Mouse (Mus musculus): Measurements from ENCODE around the gene Pitpnb. TPM values are rescaled to one million over a fixed set of nuclear protein-coding genes. Genes with fewer than 3 reads are reported as not detected.

The Pitpnb gene
- polyA plus RNA-seq, 1 experiment from 2014 or later: 53.8 TPM

DNA sequence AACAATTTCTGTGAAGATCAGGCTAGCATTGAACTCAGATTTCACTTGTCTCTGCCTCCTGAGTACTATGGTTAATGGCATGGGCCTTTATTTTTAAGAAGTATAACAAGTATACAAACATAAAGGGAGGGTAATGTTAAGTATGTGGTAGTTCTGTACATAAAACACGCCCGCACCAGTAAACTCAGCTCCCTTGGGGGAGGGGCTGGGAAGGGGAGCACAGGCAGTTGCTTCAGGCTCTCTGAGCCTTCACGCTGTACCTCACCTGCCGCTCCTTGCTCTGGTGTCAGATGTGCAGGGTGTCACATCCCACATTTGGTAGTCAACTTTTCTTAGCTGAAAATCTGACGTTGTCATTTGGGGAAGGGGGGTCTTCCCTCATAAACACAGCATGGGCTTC lies 35.6 kb downstream of the Pitpnb start:
- WGBS (ENCODE audit: missing documents): 98% methylated on average over 5 of the region's 5 CpGs
- Histone ChIP-seq H3K27ac (no peak overlapping the region), H3K79me2 (ENCODE audit: inconsistent target) (peaks cover 18% of the 10 kb centered on the region; the same call in 1 of the 2 replicates), H3K36me3 (ENCODE audit: inconsistent target) (peaks cover 47% of the 10 kb centered on the region), H3K4me3 (ENCODE audit: inconsistent target) (no peak overlapping the region)

DNA sequence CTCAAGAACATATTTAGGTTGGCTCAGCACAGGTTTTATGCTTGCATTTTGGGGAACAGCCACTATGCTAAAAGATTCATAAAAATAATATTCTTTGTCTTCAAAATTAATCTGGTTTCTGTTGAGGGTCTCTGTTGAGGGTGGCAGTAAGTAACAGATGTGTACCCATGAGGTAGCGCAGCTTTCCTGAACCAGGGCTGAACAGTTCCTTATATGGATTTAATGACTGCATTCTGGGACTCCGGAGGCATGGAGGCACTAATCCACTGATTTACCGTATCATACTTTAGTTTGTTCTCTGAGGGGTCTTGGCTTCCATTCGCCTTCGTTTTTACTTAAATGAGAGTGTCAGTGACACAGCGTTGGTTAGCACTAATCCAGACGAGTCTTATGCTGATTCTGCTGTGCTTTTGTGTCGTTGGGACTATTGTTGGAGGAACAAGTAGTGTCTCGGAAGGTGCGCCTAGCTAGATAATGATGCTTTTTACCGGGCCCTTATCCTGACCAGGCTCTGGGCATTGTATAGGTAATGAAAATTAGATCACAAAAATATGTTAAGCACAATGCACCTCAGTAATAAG lies 37.5 kb downstream of the Pitpnb start:
- Histone ChIP-seq H3K4me3 (ENCODE audit: inconsistent target) (no peak overlapping the region), H3K27ac (no peak overlapping the region), H3K36me3 (ENCODE audit: inconsistent target) (peaks cover 51% of the 10 kb centered on the region), H3K79me2 (ENCODE audit: inconsistent target) (peaks cover 18% of the 10 kb centered on the region; the same call in 1 of the 2 replicates)
- 96% methylated on average over 11 of the region's 11 CpGs for WGBS (ENCODE audit: missing documents)

DNA sequence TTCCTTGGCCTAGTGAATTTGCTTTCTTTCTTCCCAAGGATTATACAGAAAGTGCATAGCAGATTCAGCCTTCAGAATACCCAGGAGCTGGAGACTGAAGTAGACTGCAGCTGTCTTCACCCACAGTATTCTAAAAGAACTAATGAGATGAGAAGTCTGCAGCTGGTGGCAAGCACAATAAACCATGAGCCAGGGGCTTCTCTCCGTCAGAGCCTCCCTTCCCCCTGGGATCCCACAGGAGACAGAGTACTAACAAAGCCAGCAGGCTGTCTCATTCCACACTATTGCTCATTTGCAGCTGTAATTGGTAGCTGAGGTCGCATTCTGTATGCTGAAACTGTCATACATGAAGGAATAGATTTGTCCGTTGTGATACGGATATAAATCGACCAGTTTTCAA lies 38.0 kb downstream of the Pitpnb start:
- peaks cover 57% of the 10 kb centered on the region for H3K36me3 ChIP-seq (ENCODE audit: inconsistent target)
- H3K27ac ChIP-seq: no peak overlapping the region
- 94% methylated on average over 5 of the region's 5 CpGs for WGBS (ENCODE audit: missing documents)
- H3K4me3 ChIP-seq (ENCODE audit: inconsistent target): no peak overlapping the region
- peaks cover 18% of the 10 kb centered on the region; the same call in 1 of the 2 replicates for H3K79me2 ChIP-seq (ENCODE audit: inconsistent target)

DNA sequence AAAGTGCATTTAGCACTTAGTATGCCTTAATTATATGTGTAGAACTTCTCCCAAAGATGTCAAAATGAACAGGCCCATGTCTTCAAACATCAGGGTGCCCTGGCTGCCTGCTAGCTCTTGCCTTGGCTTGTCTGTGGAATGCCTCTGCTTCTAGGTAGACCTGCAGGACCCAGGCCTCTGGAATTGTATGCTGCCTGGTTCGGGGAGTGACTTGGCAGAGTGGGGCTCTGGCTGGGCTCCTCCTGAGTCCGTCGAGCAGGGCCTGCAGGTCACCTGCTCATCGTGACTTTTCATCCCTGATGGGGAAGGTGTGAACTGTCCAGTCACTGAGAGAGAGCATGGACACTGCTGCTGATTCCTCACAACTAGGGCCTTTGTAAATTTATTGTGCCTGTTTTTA lies 45.1 kb downstream of the Pitpnb start:
- no peaks in the 10 kb centered on the region for H3K79me2 ChIP-seq (ENCODE audit: inconsistent target)
- no peak overlapping the region for H3K4me3 ChIP-seq (ENCODE audit: inconsistent target)
- peaks cover 83% of the 10 kb centered on the region for H3K36me3 ChIP-seq (ENCODE audit: inconsistent target)
- no peak overlapping the region for H3K27ac ChIP-seq
- 86% methylated on average over 4 of the region's 4 CpGs for WGBS (ENCODE audit: missing documents)

DNA sequence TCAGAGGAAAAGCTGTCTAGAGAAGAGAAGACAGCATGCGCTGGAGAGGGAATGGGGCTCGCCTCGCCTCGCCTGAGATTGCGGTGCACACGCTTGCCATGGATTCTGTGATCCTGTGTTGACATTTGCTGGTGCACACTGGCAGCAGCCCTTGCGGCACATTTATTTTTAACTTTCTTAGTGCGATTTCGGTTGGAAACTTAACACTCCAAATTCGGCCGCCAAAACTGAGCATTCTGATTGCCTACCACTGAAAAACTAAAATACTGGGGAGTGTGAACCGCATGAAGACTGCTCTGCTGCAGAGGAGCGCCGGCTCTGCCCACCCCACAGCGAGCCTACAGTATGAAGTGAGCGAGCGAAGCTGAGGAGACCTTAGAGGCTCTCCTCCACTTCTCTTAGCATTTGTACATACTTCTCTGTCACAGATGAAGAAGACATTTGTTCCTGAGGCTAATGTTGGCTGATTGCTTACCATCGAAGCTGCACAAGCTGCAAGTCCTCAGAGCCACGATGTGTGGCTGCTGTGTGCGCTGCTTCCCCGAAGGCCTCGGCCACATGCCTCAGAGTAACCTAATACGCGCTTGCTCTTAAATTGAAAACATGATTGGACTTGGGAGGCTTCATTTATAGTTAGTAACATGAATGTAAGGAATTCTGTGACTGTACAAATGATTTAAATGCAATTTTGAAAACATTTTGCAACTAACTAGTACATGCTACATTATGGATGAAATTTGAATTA lies 45.9 kb downstream of the Pitpnb start:
- Histone ChIP-seq H3K36me3 (ENCODE audit: inconsistent target) (peaks cover 83% of the 10 kb centered on the region), H3K4me3 (ENCODE audit: inconsistent target) (no peak overlapping the region), H3K27ac (no peak overlapping the region), H3K79me2 (ENCODE audit: inconsistent target) (no peaks in the 10 kb centered on the region)
- WGBS (ENCODE audit: missing documents): 97% methylated on average over 24 of the region's 24 CpGs

DNA sequence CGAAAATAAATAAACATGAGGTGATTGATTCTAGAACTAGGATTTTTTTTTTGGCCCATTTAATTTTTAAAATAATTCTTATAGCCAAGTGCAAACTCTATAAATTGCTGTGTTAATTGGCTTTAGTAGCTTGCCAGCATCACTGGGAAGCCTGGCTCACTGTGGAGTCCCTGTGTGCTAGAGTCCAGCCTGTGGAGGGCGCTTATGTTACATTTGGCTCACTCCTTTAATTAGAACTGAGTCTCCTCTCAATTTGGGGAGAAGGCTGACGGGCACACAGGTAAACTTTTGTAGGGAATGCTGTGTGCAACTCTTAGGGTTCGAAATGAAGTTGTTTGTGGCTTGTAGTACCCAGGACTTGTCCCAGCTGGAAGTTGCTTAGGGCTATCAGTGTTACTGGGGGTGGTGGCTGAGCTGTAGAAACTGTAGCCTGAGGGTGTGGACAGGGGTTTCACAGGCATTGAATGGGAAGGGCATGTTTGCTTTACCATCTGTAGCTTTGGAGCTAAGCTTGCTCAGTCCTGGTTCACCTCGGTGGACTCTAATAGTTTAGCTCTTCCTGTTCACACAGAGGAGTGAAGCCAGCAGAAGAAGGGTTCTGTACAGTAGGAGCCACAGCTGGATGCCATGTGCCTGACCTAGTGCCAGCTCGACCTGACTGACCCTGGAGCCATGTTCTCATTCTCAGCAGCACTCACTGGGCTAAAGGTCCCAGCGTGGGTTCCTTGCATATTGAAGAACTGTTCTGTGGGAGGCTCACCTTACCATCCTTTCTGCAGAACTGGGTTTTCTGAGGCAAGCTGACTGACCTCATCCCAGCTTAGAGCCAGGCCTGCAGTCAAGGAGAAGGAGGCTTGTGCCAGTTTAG lies 47.8 kb downstream of the Pitpnb start:
- Histone ChIP-seq H3K36me3 (ENCODE audit: inconsistent target) (peaks cover 79% of the 10 kb centered on the region), H3K4me3 (ENCODE audit: inconsistent target) (no peak overlapping the region), H3K79me2 (ENCODE audit: inconsistent target) (no peaks in the 10 kb centered on the region), H3K27ac (no peak overlapping the region)
- WGBS (ENCODE audit: missing documents): 92% methylated on average over 7 of the region's 7 CpGs

DNA sequence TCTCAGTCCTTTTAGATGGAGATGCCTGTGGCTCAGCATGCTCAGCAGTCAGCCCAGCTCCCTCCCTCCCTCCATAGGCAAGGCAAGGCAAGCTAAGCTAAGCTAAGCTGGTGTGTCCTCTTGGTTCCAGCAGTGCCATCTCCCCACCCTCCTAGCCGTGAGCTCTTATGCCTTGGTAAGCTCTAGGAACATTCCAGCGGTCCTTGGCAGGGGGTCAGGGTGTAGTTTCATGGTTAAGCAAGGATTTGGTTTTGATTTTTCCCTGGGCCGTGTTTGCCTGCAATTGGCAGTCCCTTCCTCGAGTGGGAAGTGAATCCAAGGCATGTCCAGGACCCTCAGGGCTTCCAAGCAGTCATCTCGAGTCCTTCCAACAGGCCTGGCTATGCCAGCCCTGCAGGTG lies 52.8 kb downstream of the Pitpnb start:
- no peak overlapping the region for H3K27ac ChIP-seq
- H3K79me2 ChIP-seq (ENCODE audit: inconsistent target): no peaks in the 10 kb centered on the region
- H3K4me3 ChIP-seq (ENCODE audit: inconsistent target): no peak overlapping the region
- 93% methylated on average over 5 of the region's 5 CpGs for WGBS (ENCODE audit: missing documents)
- peaks cover 81% of the 10 kb centered on the region for H3K36me3 ChIP-seq (ENCODE audit: inconsistent target)

DNA sequence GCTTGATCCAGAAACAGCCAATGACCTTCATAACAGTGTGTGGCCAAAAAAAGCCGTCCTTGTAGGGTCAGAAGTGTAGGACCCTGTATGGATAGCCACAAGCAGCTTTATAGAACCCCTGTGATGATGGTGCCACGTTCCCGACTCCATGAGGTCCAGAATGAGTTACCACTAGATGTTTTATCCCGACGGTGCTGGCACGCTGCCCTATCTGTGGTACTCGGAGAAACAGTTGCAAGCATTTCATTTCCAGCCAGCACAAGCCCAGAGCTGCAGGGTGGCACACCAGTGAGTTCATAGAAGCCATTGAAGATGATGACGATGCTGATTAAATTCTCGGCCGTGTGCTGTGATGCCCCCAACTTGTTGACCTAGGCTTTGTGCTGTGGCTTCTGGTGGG lies 60.3 kb downstream of the Pitpnb start:
- Histone ChIP-seq H3K36me3 (ENCODE audit: inconsistent target) (peaks cover 19% of the 10 kb centered on the region), H3K27ac (no peak overlapping the region), H3K4me3 (ENCODE audit: inconsistent target) (no peak overlapping the region), H3K79me2 (ENCODE audit: inconsistent target) (no peaks in the 10 kb centered on the region)
- 92% methylated on average over 10 of the region's 10 CpGs for WGBS (ENCODE audit: missing documents)

DNA sequence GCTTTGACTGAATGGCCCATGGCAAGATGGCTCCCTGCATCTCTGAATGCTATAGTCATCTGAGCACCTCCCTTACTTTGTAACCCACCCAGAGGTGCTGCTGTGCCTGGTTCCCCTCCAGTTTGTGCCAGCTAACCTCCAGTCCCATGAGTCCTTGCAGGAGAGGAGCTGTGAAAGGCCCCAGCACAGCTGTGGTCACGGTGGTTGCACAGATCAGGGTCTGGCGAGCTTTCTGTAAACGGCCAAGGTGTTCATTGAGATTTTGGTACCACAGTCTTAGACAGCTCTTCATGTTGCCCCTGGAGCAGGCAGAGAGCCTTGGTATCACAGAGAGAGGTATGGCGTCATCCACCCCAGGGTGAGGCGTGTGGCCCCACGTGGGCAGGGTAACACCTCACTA lies 60.9 kb downstream of the Pitpnb start:
- H3K36me3 ChIP-seq (ENCODE audit: inconsistent target): peaks cover 14% of the 10 kb centered on the region
- WGBS (ENCODE audit: missing documents): 56% methylated on average over 6 of the region's 6 CpGs
- H3K27ac ChIP-seq: no peak overlapping the region
- no peak overlapping the region for H3K4me3 ChIP-seq (ENCODE audit: inconsistent target)
- H3K79me2 ChIP-seq (ENCODE audit: inconsistent target): no peaks in the 10 kb centered on the region

DNA sequence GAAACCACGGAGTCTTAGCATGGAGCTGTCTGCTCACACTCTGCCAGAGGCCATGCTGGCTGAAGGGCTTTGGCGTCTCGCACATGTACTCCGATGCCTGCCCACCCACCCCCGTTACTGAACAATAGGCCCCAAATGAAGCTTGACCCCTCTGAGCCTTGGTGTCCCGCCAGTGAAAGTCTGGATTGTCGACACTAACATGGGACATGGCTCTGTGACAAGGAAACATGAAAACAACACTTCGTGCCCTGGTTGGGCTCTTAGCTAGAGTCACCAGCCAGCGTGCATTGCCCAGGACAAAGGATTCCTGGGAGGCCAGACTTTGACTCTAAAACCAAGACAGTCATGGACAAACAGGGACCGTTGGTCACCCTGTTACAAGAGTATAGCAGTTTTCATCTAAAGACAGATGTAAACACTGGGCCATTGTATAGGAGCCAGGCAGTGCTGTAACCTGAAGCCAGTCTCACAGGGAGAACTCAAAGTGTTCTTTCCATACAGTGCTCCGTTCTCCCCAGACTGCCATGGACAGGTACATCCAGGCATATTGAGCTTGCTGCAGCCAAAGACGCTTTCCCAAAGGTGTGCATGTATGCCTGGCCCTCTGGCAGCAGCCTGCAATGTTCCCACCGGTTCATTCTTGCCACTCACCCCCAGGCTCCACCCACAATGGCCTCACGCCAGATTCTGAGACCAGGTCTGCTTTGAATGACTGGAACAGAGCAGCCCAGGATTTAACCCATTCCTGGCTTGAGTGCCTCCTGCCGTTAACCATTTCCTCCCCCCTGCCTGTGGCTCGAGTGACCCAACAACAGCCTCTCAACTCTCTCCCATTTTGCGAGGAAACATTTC lies 63.0 kb downstream of the Pitpnb start:
- Histone ChIP-seq H3K36me3 (ENCODE audit: inconsistent target) (no peaks in the 10 kb centered on the region), H3K27ac (no peak overlapping the region), H3K79me2 (ENCODE audit: inconsistent target) (no peaks in the 10 kb centered on the region), H3K4me3 (ENCODE audit: inconsistent target) (no peak overlapping the region)
- 59% methylated on average over 17 of the region's 17 CpGs for WGBS (ENCODE audit: missing documents)

DNA sequence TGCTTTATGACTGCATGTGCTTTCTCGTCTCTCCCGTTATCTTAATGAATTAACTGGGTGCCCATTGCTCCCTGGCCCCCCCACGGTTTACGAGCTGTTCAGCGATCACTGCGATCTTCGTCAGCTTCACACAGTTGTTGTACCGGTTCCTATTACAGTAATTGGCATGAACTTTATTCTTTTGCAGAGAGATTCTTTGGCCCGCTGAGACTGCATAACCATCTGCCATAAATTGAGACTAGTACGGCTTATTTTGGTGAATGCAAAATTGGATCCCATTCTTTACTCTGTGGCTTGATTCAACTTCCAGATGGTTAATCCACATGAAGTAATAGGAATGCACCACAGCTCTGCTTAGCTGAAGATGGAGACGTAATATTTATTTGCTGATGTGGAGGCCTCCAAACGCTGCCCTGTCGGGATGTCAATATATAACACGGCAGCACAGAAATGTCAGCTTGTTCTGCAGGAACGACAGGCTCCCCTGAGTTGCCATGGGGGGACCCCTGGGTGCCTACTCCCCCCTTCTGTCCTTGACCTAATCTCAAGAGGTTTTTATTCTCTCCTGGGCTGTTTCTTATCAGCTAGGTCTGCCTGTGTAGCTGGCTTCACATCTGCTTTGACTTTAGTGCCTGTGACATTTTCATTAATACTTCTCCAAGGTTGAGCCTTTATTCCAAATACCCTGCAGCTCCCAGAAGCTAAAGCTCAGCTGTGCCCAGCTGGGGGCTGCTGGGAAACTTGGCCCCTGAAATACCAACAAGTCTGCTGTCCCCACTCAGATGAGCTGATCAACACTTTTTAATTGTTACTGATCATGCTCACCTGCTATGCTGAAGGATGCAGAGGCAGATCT lies 63.9 kb downstream of the Pitpnb start:
- 55% methylated on average over 15 of the region's 15 CpGs for WGBS (ENCODE audit: missing documents)
- Histone ChIP-seq H3K36me3 (ENCODE audit: inconsistent target) (no peaks in the 10 kb centered on the region), H3K27ac (no peak overlapping the region), H3K79me2 (ENCODE audit: inconsistent target) (no peaks in the 10 kb centered on the region), H3K4me3 (ENCODE audit: inconsistent target) (no peak overlapping the region)

DNA sequence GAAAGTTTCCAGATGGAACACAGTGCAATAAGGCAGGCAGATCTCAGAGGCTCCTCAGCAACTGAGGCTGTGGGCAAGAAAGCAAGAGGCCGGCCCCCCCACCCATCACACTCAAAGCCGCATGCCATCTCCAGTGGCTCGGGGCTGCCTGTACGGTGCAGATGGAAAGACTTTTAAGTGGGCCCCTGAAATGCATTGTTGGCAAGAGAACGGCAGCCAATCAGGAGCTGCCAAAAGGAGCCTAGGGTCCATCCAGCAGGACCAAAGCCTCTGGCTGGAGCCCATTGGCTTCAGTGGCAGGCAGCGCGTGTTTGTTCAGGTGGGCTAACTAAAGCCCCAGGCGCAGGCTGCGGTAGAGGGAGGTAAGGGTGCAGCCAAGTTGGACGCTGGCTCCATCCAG lies 65.2 kb downstream of the Pitpnb start:
- Histone ChIP-seq H3K27ac (no peak overlapping the region), H3K36me3 (ENCODE audit: inconsistent target) (no peaks in the 10 kb centered on the region), H3K4me3 (ENCODE audit: inconsistent target) (no peak overlapping the region), H3K79me2 (ENCODE audit: inconsistent target) (no peaks in the 10 kb centered on the region)
- 92% methylated on average over 10 of the region's 10 CpGs for WGBS (ENCODE audit: missing documents)

DNA sequence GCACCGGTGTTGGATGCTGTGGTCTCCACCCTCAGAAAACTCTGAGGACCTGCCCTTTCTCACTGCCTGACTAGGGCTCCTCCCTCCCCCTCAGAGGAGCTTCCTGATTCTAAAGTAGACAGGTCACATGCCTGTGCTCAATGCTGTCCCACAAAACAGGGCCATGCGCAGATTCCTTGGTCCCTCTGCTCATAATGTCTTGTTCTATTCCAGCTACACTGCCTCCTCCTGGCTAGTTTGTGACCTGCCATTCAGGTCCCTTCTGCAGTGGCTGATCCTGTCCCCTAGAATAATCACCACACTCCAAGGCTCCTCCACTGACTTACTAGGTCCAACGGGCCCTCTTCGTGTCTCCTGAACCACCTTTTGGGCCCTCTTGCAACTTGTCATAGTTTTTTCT lies 65.6 kb downstream of the Pitpnb start:
- Histone ChIP-seq H3K27ac (no peak overlapping the region), H3K4me3 (ENCODE audit: inconsistent target) (no peak overlapping the region), H3K36me3 (ENCODE audit: inconsistent target) (no peaks in the 10 kb centered on the region), H3K79me2 (ENCODE audit: inconsistent target) (no peaks in the 10 kb centered on the region)
- WGBS (ENCODE audit: missing documents): 72% methylated on average over 4 of the region's 4 CpGs

All from macrophage (primary cell).